Mouse (Mus musculus) urinary bladder, adult 18-20 months (tissue): ENCODE measurements around the gene Cyld.
"Not testable (repeated sequence)": the region's sequence is repeated elsewhere in the genome, so short reads cannot be mapped to it uniquely, and the experiment has no call there.

Experiments used
- DNase-seq, 2 experiments: peaks; one replicate each; pipeline ENCODE4 v3.0.0; 2022; ENCODE audit warnings: low spot score in 2 of 2, mixed read lengths in 2 of 2

Gene Cyld

DNA sequence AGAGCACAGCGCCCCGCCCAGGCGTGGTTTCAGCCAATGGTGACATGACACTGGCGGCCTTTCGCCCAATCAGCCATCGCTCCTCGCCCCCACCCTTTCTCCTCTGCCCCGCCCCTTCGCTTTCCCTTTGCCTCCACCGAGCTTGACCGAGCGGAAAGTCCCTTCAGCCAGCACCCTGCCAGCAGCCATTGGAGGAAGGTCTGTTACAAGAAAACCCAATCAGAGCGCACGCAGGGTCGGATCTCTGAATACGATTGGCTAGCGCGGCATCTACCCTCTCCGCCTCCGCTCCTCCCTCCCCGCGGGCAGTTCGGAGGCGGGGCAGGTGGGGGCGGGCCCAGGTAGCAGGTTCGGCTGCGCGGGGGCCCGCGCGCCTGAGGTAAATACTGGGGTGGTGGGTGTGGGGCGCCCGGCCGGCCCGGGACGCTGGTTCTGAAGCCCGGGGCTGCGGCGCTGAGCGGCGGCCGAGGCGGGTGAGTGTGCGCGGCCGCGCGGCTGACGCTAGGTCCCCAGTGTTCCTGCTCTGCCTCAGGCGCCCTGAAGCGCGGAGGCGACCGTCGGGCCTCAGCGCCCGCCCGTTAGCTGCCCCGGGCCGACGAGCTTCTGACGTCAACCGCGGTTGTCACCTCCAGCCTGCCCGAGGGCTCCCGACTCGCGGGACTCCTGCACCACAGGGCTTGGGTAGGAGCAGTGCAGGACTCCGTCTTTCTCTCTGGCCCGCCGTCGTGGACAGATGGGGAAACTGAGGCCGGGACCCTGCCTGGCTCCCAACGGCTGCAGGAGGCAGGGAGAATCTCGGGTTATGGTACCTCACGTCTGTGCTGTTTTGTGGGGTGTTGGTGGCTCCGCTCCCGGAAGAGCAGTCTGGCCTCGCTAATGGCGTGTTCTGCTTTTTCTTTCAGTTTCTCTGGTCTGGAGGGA lies at the start of gene Cyld:
TSS of gene Cyld (plus strand) at position 308 of the 921 bp plus-strand sequence.
- peak; percentile 95 to 98 for DNase-seq

DNA sequence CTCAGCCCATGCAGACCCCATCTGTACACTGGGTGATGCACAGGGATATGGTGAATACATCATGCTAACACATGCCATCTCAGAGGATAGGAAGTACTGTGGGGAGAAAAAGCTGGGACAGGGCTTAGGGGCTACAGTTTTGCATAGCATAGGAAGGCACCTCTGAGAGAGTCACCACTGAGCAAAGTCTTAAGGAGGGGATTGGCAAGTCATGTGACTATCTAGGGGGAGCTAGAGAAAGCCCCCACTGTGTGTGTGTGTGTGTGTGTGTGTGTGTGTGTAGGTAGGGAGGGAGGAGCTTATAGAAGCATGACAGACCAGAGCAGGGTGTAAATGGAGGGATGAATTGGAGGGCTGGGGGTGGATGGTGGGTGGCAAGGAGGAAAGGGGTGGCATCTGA lies 48.5 kb upstream of the Cyld start:
- DNase-seq = no peak

DNA sequence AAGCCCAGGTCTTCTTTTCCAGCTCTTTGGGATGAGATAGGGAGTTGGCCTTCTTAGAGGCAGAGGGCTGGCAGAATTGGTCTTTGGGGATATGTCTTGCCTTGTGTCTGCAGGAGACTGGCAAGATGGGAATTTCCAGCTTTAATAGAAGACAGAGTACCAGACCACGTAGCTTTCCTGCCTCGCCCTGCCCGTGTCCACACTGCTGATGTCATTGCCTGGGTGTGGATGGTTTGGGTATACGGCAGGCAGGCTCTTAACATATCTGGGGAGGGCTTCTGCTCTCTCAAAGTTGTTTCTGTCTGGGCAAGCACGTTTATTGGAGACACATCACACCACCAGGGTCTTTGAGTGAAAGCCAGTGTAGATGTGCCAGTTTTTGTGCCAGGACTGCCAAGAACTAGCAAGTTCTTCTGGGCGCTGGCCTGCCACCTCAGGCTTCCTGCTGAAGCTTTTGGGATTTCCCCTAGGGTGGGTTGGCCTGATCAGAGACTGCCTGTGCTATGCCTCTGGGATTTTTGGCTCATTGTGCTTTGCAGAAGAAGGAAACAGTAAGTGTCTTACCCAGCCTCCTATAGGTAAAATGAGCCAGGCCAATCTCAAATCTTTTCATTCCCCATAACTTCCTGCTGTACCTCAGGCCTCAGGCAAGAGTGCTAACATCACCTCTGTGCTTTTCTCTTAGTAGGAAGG lies 46.7 kb upstream of the Cyld start:
- DNase-seq = no peak

DNA sequence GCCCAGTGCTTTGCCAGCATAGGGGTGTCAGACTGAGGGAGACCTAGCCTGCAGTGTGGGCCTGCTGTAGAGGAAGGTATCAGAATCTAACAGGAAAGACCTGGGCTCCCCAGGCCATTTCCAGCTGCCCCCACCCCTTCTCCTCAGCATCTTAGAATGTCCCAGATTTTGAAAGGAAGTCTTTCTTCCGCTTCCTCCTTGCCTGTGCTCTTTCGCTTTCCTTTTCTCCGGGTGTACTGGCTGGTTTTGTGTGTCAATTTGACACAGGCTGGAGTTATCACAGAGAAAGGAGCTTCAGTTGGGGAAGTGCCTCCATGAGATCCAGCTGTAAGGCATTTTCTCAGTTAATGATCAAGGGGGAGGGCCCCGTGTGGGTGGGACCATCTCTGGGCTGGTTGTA lies 45.7 kb upstream of the Cyld start:
- DNase-seq = not testable (repeated sequence)

DNA sequence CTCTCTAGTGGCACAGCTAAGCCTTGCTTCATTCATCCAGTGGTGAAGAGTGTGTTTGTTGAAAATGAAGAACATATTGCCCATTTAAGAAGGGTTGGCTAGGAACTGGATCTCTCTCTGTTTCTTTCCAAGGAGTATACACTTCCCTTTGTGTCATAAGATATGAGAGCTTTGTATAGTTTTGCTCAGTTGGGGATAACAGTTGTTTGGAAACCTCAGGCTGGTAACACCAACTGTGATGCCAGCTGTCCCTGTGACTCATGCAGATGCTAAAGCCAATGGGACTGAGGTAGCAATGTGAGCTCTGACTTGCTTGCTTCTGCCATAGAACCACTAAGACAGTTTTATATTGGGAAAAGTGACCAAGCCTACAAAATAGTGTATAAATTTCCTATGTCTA lies 41.5 kb upstream of the Cyld start:
- DNase-seq = no peak

DNA sequence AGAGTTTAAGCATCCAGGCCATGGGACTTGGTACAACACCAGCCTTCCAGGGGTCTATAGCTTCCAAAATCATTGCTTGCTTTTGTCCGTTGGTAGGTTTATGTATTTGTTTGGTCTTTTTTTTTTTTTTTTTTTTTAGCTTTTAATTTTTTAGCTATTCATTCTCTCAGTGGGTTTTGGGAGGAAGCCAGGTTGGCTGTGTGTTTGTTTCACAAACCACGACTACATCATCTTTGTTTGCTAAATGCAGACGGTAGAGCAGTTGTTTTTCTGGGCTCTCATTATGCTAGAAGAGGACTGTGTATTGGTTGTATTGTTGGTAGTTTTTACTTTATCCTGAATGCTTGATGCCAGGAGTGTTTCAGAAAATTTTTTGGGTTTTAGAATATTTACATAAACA lies 37.0 kb upstream of the Cyld start:
- no peak for DNase-seq

DNA sequence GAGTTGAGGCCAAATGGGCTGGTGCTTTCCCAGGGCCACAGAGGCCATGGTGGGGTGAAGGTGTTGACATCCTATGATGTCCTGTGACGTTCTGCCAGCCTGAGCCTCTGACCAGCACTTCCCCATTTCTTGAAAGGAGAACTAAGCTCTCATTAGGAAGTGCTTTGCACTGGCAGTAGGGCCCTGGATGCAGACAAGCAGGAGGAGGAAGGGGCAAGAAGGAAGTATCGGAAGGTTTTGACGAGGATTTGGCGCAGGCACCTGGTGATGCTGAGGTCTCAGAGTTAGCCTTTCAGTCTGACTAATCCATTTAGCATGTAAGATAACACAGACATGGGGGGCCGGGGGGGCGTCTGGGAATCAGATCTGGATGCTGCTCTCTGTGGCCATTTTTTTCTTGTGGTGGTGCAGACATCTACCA lies 34.4 kb upstream of the Cyld start:
- DNase-seq = no peak

DNA sequence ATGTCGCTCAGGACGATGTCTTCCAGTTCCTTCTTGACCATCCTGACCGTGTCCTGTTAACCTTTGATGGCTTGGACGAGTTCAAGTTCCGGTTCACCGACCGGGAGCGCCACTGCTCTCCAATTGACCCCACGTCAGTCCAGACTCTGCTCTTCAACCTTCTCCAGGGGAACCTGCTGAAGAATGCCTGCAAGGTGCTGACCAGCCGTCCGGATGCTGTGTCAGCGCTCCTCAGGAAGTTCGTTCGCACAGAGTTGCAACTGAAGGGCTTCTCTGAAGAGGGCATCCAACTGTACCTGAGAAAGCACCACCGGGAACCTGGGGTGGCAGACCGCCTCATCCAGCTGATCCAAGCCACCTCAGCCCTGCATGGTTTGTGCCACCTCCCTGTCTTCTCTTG lies 32.7 kb upstream of the Cyld start:
- DNase-seq = no peak

DNA sequence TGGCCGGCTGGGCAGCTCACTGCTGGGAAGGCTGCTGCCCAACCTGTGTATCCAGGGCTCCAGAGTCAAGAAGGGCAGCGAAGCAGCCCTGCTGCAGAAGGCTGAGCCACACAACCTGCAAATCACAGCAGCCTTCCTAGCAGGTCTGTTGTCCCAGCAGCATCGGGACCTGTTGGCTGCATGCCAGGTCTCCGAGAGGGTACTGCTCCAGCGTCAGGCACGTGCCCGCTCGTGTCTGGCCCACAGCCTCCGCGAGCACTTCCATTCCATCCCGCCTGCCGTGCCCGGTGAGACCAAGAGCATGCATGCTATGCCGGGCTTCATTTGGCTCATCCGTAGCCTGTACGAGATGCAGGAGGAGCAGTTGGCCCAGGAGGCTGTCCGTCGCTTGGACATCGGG lies 31.9 kb upstream of the Cyld start:
- no peak for DNase-seq

DNA sequence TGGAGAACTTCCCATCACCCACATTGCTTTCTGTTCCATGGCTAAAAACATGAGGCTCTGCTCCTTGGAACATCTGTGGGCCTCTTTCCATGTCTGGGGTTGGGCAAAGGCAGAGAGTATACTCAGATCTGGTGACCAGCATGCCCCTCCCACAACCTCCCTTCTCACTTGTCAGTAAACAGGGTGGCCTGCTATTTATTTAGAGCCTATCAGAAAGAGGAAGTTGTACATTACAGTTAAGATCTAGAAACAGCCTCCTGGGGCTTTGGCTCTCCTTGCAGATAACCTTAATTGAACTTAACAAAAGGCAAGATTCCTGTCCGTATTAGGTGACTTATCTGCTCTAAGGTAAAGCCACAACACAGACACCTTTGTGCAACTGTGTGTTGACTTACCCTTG lies 30.4 kb upstream of the Cyld start:
- DNase-seq = no peak

DNA sequence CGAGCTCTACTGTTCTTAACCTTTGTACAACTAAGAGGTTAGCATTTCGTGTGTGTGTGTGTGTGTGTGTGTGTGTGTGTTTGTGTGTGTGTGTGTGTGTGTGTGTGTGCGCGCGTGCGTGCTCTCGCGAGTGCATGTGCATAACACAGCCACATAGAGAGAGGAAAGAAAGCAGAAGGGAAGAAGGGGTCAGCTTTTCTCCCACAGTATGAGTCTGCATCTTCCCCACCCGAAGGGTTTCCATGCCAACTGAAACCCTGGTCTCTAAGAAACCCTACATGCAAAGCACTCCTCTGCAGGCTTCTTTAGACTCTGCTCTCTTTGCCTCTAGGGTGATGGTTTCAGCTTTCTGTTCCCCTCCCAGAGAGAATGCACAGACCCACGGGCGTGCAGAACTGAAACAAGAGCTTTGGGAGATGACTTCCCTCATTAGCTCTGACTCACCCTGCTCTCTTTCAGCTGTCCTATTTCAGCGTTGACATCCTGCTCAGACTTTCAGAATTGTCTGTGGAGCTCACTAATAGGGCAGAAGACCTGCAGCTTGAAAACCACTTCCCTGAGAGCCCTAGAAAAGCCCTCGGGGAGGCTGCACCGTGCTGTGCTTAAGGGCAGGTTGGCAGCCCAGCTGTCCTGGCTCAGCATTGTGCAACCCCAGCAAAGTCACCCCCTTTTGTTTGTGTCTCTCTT lies 28.3 kb upstream of the Cyld start:
- DNase-seq = no peak

DNA sequence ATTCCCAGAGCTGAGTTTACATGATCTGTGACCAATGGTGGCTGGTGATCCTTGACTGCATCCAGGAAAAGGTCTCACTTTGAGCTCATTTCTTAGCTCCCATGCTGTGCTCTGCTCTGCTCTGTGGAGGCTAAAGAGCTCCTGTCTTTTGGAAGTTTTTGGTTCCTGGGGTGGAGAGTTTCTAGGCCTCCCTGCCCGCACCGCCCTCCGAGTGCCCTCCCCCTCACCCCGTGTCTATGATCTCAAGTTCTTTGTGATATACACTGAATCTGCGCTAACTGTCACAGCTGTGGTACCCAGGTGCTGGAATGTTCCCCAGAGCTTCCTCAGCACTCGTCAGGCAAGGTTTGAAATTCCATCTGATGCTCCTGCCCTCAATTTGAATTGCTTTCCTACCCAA lies 26.0 kb upstream of the Cyld start:
- DNase-seq = no peak

DNA sequence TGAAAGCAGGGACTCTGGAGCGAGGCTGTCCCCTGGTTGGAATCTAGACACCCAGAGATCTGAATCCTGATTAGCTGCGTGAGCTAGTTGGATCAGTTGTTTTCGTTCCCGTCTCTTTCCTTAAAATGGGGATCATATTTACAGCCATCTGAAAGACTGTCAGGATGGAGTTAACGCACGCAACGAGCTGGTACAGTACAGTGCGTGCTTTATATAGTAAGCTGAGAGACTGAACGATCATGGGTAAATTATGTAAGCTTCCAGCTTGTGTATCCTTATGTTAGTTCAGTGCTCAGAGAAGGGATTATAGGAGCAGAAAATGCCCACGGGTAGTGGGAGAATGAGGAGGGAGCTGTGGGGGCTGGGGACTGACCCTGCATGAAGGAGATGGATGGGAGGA lies 25.3 kb upstream of the Cyld start:
- no peak for DNase-seq

DNA sequence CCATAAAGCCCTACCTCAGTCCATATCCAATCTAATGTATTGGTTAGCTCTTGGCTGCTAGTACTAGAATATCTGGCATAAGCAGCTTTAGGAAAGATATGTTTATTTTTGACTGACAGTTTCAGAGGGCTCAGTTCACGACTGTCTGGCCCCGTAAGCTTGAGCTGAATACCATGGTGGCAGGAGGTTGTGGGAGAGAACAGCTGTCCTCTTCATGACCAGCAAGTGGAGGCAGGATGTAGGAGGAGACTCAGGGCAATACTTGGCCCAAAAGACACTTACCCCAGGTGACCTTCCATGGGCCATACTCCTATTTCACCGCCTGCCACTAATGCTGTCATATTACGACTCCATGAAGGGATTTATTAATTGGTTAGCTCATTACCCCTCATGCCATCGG lies 23.0 kb upstream of the Cyld start:
- DNase-seq = no peak

DNA sequence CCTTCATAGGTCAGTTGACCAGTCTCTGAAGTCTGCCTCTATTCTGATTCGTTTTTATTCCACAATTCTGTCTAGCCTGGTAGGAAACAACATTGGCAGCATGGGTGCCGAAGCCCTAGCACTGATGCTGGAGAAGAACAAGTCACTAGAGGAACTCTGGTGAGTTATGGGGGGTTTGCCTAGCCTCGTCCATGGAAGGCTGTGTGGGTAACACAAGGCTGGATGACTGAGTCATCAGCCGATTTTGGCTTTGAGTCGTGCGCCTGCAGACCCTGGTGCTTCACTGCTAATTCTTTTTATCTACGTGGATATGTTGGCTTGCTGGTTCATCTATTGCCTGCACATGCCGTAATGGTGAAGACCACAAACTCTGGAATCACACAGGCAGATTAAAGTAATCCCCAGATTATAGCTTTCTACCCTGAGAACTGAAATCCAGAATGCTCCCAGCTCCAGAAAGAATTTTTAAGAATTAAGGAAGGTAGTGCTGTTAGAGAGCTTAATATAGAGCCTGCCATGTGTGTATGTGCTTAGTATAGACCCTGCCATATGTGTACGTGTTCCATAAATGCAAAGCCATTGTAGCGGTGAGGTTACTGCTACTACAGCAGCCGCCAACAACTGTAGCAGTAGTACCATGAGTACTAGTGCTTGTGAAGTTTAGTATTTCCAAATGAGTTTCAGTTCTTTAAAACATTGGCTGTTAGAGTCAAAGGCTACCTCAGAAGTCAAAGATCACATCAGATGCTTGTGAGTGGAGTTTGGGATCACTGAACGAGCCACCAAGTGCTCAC lies 21.3 kb upstream of the Cyld start:
- DNase-seq = no peak

DNA sequence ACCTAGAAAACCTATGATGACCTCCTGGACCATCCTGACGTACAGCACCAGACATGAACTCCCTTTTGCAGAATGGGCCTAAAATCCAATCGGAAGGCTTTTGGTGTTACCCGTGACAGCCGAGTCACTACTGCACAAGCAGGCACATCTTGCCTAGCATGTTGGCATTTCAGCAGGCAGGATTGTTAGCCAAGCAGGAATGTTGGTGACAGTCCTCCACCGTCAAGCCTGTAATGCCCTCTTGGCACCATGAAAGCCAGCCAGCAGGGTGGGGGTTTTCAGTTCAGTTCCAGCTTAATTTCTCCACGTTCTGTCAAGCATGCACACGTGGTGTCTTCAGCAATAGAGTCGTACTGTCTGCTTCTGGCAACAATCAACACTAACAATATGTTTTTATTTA lies 19.8 kb upstream of the Cyld start:
- DNase-seq = no peak

DNA sequence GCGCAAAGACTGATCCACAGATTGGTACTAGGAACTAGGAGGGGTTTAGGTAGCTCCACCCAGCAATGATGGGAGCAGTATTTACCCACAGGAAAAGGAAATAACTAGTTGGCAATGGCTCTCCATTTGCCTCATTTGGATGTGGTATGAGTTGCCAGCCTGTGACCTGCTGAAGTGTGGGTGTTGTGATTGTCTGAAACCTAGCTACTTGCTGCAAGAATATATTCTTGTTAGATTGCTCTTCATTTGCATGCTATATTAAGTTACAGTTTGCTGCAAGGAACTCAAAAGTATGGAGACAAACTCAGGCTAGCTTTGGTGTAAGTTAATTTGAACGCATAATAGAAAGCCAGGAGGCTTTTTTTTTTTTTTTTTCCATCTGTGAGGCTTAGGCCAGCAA lies 16.3 kb upstream of the Cyld start:
- DNase-seq = no peak

DNA sequence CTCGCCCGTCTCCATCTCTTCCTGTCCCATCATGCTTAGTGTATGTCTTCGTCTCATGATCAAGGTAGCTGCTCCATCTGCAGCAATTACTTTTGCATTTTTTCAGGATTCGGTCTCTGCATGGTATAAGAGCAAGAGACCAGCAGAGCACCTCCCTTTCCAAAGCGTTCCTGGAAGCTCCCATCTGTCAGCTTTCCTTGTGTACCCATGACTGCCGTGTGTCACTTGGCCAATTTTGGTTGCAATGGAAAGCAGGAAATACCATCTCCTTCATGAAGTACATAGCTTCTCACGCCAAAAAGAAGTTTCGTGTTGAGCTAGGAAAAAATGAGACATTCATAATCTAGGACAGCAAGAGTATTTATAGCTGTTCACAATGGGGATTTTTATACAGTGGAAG lies 15.8 kb upstream of the Cyld start:
- no peak for DNase-seq

DNA sequence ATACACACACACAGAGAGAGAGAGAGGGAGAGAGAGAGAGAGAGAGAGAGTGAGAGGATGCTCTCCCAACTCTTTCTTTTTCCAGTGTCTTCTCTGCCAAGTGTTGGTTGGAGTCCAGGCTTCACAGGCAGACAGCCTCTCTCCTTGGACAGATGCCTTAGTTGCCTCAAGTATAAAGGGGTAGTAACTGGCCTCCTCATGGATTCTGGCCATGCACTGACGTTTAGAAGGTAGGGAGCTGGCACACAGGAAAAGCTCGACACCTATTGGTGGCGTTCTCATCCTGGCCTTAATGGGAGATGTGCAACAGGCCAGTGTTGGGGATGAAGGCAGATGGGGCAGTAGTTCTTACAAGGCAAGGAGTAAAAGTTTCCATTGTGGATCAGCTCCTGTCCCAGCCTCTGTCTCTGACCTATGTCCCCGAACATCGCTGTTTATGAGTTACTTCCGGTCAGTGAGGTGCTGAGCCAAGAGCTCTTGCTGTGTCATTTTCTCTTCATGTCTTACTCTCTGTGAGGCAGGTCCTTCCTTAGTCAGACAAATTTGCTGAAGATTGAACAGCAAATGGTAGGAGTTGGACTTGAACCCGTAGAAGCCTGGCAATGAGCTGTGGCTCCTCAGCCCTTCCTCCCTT lies 13.1 kb upstream of the Cyld start:
- DNase-seq = no peak

DNA sequence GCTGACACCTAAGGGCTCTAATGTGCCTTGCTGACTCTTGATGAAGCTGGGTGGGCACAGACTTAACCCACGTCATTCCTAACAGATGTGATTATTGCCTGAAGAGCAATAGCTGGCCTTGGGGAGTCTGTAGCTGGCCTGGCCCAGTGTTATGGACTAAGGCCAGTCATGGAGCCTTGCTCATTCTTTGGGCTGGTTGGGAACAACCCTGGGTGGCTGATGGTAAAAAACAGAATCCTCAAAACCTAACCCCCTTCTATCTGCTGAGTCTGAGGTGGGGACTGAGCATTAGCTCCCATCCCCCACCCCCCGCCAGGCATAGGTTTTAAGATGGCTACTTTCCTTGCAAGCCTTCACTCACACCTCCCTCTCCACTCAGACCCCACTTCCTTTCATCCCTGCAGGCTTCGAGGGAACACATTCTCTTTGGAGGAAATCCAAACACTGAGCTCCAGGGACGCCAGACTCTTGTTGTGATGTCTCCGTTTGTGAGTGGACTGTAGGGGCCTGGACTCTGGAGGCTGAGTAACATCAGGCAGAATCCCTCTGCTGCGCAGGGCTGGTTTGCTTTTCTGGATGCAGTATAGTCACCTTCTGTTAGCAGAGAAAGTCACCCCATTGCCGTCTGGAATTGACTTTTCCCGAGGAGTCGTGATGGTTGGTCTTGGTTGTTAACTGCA lies 10.5 kb upstream of the Cyld start:
- DNase-seq = no peak

DNA sequence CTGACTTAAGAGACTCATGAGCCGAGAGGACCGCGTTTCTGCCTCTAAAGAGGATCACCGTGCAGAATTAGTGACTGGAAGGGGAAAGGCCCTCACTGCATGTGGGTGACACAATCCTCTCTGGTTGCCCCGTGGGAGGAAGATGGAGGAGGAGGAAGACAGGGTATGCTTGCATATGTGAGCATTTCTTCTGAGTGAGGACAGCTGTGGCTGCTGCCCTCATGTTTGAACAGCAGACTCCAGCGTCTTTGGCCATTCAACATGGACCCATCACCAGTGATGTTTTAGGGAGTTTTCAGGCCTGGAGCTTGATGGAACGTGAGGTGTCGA lies 10.0 kb upstream of the Cyld start:
- no peak for DNase-seq
